Mouse (Mus musculus) ovary, postnatal 14 days (tissue): Measurements from ENCODE around the gene Mier1.

Experiments
- DNase-seq: peaks from one replicate; pipeline ENCODE4 v3.0.0; 2022; ENCODE audit warnings: low spot score

Gene Mier1

DNA sequence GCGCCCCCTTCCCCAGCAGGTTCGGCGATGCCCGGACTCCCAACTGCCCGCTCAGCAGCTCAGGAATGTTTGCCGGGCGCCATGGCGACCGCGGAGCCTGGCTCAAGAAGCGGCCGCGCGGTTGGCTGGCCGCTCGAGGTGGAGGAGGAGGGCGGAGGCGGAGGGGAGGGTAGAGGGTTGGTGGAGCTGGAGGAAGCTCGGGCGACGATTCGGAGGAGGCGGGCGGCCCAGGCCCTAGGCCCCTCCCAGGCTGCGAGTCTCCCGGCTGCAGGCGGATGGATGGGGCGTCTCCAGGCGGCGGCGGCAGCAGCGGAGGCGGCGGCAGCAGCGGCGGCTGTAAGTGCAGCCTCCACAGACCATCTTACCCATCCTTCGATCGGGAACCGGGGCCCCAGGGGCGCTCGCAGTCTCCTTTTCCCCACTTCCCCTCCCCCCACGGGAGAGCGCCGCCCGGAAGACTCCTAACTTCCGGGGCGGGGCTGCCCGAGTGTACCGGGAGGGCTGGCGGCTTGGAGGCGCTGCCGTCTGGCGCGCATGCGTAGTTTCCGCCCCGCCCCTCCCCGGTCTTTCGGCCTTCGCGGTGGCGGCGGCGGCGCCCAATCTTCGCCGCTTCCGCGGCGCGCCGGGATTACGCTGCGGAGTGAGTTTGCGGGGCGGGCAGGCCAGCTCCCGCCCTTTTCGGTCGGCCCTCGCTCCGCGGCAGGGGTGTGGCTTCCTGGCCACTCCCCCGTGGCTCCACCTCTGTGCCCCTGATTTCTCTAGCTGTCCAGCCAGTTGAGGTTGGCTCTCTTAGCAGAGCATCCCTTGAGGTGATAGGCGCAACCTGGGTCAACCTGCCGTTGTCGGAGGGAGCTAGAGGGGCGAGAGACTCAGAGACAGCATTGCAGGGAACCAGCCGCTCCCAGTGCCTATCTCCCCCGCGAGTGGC lies at the start of gene Mier1, which contains the start of gene Wdr78:
Gene Mier1, plus strand, starts transcription at position 207 of the 928 bp plus-strand sequence.
Gene Wdr78, minus strand, starts transcription at position 372 of the 928 bp plus-strand sequence.
- DNase-seq: peak; percentile 90

DNA sequence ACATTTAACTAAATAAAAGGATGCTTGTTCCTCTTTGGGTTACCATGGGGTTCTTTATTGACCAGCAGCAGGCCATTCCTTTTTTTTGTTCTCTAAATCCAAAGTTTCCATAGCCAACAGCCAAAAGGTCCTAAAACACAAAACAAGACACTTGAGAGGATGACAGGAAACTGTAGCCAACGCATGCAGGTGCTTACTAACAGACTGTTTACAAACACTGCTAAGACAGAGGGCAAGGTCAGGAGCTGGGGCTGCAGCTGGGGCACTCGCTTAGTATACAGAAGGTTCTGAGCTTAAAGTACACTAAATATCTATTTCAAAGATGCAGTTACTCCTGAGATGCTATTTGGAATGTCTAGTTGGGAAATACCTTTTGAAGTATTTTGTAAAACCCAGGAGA lies 49.8 kb upstream of the Mier1 start:
- DNase-seq: no peak

- no peak for DNase-seq
Measured at GRCm38 (mm10) chr4:103064976-103065375, 49.2 kb upstream of the Mier1 start.

DNA sequence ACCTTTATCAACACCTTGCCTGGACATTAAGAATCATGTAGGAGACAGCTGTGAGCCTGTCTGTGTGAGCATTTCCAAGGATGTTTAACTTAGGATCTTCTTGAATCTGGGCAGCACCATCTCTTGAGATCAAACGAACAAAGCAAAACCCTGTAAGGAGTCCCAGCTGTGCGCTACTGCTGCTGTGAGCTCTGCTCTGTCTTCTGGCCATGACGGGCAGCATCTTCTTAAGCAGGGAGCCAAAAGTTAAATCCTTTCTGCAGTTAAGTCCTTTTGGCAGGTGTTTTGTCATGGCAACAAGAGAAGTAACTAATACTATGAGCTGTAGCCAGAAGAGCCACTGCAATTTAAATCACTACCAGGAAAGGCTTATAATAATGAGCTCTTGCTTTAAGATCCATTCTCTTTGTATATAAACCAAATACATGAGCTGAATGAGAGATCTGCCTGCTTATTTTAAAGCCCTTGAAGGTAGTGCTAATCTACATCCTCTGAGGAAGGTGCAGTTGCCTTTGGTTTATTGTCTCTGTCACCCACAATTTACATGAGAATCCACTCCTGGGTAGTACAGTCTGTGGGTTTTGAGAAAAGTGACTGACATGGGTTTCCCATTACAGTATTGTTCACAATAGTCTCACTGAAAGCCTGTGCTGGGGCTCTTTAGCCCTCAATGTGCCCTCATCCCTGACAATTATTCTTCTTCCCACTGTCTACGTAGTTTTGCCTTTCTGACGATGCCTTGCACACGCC lies 46.1 kb upstream of the Mier1 start:
- no peak for DNase-seq

- no peak for DNase-seq
Measured at GRCm38 (mm10) chr4:103070631-103071030, 43.6 kb upstream of the Mier1 start.

- DNase-seq: no peak
Measured at GRCm38 (mm10) chr4:103085237-103085636, 29.0 kb upstream of the Mier1 start.

GRCm38 (mm10) chr4:103095921-103096320 lies 18.3 kb upstream of the Mier1 start:
- no peak for DNase-seq

DNA sequence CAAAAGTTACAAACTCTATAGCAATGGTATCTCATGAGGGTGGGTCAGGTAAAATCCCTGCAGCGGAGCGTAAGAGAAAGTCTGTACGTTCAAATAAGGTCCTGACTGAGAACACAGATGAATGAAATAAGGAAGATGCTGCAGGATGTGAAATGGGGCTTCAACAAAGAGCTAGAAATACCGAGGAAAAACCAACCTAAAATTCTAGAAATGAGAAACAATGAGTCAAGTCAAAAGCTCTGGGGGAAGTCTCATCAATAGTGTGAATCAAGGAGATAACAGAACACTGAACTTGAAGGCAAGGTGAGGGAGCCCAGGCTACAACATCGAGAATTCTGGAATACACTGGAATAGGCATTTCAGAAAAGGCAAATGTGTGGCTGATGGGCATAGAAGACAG lies 15.7 kb upstream of the Mier1 start:
- no peak for DNase-seq

DNA sequence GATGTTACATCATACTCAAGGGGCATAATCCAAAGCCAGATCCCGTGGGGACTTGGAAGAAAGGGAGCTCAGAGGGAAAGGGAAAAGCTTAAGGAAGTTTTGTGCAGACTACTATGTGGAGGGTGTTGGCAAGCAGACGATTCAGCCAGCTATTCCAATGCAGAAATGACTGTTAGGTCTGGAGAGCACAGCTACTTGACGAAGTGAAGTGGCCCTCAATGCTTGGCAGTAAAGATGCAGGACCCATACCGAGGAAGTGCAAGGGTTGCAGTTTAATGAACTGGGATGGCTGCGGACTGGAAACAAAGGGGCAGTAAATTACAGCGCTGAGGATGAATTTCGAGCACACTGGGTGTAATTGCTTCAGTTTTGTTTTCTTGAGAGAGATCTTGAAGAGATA lies 1.5 kb upstream of the Mier1 start:
- DNase-seq: no peak

GRCm38 (mm10) chr4:103113402-103113801 lies 788 bp upstream of the Mier1 start:
- no peak for DNase-seq

GRCm38 (mm10) chr4:103118888-103119228 lies 4.7 kb downstream of the Mier1 start:
- no peak for DNase-seq

- DNase-seq: peak; percentile 70
Measured at GRCm38 (mm10) chr4:103119229-103120027, 5.2 kb downstream of the Mier1 start.

GRCm38 (mm10) chr4:103120028-103120384 lies 5.8 kb downstream of the Mier1 start:
- no peak for DNase-seq

- no peak for DNase-seq
Measured at GRCm38 (mm10) chr4:103120395-103120794, 6.2 kb downstream of the Mier1 start.

DNA sequence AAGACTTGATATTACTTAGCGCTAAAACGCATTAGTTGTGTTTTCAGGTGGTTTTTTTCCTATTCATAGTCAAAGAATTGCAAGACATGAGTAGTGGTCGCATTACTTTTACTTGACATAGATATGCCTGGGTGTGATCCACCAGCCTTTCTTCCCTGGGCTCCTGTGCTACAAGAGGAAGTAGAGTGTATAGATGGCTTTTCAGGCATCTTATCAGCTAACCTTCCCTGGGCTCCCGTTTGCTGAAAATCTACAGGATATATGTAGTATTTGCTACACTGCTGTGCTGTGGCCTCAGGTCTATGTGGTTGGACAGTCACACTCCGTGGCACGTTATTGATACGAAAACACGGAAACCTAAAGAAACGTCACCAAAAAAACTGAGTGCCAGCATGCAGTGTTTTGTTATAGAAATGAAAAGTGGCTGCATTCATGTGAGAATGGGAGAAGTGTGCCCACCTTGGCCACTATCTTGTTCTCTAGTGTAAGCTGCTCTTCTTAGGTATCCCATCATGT lies 6.7 kb downstream of the Mier1 start:
- DNase-seq: no peak

- DNase-seq: no peak
Measured at GRCm38 (mm10) chr4:103123086-103123485, 8.9 kb downstream of the Mier1 start.

DNA sequence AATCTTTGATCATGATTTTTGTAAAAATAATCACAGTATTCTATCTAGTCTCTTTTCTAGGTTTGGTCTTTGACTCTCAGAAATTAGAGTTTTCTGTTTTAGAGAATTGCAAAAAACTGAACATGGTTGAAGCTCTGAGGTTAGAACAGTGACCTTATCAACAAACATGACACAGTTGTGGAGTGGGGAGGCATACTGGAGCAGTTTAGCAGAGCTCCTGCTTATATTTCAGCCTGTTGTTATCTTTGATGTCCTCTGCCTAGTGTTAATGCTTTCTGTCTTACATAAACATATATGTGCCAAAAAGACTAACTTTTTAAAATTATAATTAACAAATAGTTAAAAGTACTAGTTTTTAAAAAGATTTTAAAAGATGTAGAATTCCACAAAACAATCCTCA lies 9.4 kb downstream of the Mier1 start:
- no peak for DNase-seq

DNA sequence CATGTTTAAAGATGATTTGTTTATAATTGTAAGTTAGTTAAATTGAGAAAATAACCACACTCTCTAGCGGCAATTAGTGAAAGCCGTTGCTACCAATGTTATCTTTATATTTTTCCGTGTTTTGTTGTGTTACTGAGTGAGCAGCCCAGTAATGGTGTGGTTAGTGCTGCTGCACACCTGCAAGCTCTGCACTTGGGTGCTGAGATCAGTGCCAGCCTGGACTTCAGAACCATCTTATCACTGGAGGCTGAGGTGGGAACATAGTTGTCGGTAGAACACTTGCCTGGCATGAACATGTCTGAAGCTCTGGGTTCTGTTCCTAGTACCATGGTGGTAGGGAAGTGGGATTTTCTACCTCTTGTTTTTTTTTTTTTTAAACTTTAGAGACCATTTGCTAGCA lies 12.3 kb downstream of the Mier1 start:
- no peak for DNase-seq

GRCm38 (mm10) chr4:103136946-103137345 lies 22.8 kb downstream of the Mier1 start:
- no peak for DNase-seq

DNA sequence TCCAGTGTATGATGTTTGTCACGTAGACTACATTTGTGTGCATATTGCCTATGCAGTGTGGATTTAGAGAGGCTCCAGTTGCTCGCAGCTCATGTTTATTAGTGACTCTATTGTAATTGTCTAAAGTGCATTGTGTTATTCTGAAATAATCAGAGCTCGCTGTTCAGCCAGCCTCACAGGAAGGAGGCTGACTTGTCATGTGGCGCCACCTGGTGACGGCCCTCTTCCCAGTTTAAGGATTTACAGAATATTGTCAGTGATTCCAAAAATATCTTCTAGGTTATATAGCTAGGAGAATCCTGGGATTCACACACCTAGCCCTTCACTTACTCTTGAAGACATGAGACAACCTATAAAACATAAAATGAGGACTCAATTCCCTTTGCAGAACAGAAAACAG lies 32.1 kb downstream of the Mier1 start:
- DNase-seq: peak; percentile 67

DNA sequence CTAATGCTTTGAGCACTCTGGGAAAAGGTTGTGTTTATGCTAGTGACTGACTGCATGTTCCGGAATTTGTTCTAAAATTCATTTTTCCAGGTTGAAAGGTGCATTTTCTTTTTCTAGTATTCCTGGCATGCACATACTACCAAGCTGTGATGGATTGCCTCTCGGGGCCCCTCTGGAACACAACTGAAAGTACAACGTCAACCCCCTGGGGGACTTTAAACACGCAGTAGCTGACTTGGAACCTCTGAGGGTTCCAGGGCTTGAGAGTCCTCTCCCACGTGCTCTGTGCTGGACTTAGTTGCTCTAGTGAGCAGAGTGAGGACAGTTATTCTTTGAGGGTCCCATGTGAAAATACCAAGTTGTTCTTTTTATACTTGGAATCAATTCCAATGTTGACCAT lies 37.8 kb downstream of the Mier1 start:
- no peak for DNase-seq

GRCm38 (mm10) chr4:103158781-103159180 lies 44.6 kb downstream of the Mier1 start:
- DNase-seq: no peak
